Mouse (Mus musculus) heart, embryonic 16.5 days (tissue): Measurements from ENCODE around the gene Chrna9. TPM values are rescaled to one million over a fixed set of nuclear protein-coding genes. Genes with fewer than 3 reads are reported as not detected.

ENCODE experiments used
- ATAC-seq: fragments of 200-750 bp; cut with Nextera tagmentation; replicated peaks from 2 replicates; pipeline ENCODE4 v1.8.0; 2017; ENCODE audit warnings: moderate number of reproducible peaks; ENCODE audit not compliant: insufficient read depth, low FRiP score; ENCODE audit errors: extremely low read depth
- H3K27ac ChIP-seq: fragments of 300-500 bp; sonication (generic); 2 replicates; pipeline ENCODE4 v1.5.1; 2014; ENCODE audit warnings: mild to moderate bottlenecking, low read length, control low read depth, moderate library complexity
- H3K27me3 ChIP-seq: fragments of 300-500 bp; sonication (generic); 2 replicates; pipeline ENCODE4 v1.6.1; 2014; ENCODE audit warnings: low read length, mixed read lengths; ENCODE audit not compliant: control insufficient read depth, insufficient read depth
- H3K36me3 ChIP-seq: fragments of 300-500 bp; sonication (generic); 2 replicates; pipeline ENCODE4 v1.6.1; 2014; ENCODE audit not compliant: control insufficient read depth, insufficient read depth
- H3K4me1 ChIP-seq: fragments of 300-500 bp; sonication (generic); 2 replicates; pipeline ENCODE4 v1.6.1; 2014; ENCODE audit warnings: low read length, mixed read lengths; ENCODE audit not compliant: control insufficient read depth, insufficient read depth
- H3K4me2 ChIP-seq: fragments of 300-500 bp; sonication (generic); 2 replicates; pipeline ENCODE4 v1.6.1; 2014; ENCODE audit warnings: low read depth, mild to moderate bottlenecking, control low read depth, low read length
- H3K4me3 ChIP-seq: fragments of 300-500 bp; sonication (generic); 2 replicates; pipeline ENCODE4 v1.5.1; 2014; ENCODE audit warnings: mild to moderate bottlenecking, control low read depth, low read length
- H3K9ac ChIP-seq: fragments of 300-500 bp; sonication (generic); 2 replicates; pipeline ENCODE4 v1.6.1; 2014; ENCODE audit warnings: low read length, control low read depth
- H3K9me3 ChIP-seq: fragments of 300-500 bp; sonication (generic); replicated peaks from 2 replicates; pipeline ENCODE4 v1.6.1; 2016; ENCODE audit warnings: low read length; ENCODE audit not compliant: control insufficient read depth
- WGBS: fragments of 180-500 bp; shearing (Covaris S2); extraction: QIAGEN DNeasy Blood & Tissue Kit; methylation state at CpG from one replicate; pipeline ENCODE4 v1.1.7; 2014; 5-methylcytosine and 5-hydroxymethylcytosine counted together
- polyA plus RNA-seq: library from polyadenylated mRNA; unstranded; fragments of >200 nt; fragmentation: Nextera tagmentation; extraction: Ambion mirVana; gene quantifications from 2 replicates; pipeline ENCODE4 v1.2.1, GENCODE M21; 2015

Gene Chrna9
- polyA plus RNA-seq, 1 experiment from 2014 or later = 7.6 TPM

GRCm38 (mm10) chr5:65926666-65927065 is 8.1 kb upstream of the Chrna9 start:
- Histone ChIP-seq H3K4me2 (no peak overlapping the region), H3K9me3 (no peaks in the 10 kb centered on the region), H3K27ac (0 out of 2 replicates have a peak overlapping the region, but pooled peaks have one; percentile 16), H3K36me3 (no peaks in the 10 kb centered on the region), H3K4me3 (no peak overlapping the region), H3K4me1 (no peaks in the 10 kb centered on the region), H3K27me3 (no peaks in the 10 kb centered on the region), H3K9ac (no peak overlapping the region)
- 85% methylated on average over 6 of the region's 6 CpGs for whole genome bisulfite sequencing
- no peak for ATAC-seq

- peak; percentile 71 for ATAC-seq
These were observed 5.6 kb upstream of the Chrna9 start for GRCm38 (mm10) chr5:65929162-65929561.

GRCm38 (mm10) chr5:65930171-65930570 is 4.5 kb upstream of the Chrna9 start:
- Histone ChIP-seq H3K4me2 (no peak overlapping the region), H3K9ac (no peak overlapping the region), H3K4me3 (no peak overlapping the region), H3K9me3 (no peaks in the 10 kb centered on the region), H3K36me3 (no peaks in the 10 kb centered on the region), H3K27ac (0 out of 2 replicates have a peak overlapping the region, but pooled peaks have one; percentile 11), H3K4me1 (no peaks in the 10 kb centered on the region), H3K27me3 (no peaks in the 10 kb centered on the region)
- WGBS = 70% methylated on average over 4 of the region's 4 CpGs
- ATAC-seq = no peak

More at GRCm38 (mm10) chr5:65929162-65929561, 5.6 kb upstream of the Chrna9 start:
- Histone ChIP-seq H3K4me3 (no peak overlapping the region), H3K4me1 (no peaks in the 10 kb centered on the region), H3K27ac (no peak overlapping the region), H3K27me3 (no peaks in the 10 kb centered on the region), H3K36me3 (no peaks in the 10 kb centered on the region), H3K4me2 (no peak overlapping the region), H3K9me3 (no peaks in the 10 kb centered on the region), H3K9ac (no peak overlapping the region)
- WGBS = 68% methylated on average over 7 of the region's 7 CpGs

GRCm38 (mm10) chr5:65933258-65933657 is 1.5 kb upstream of the Chrna9 start:
- Histone ChIP-seq H3K27ac (no peak overlapping the region), H3K4me2 (no peak overlapping the region), H3K4me1 (peaks cover 8% of the 10 kb centered on the region; the same call in 1 of the 2 replicates), H3K36me3 (no peaks in the 10 kb centered on the region), H3K27me3 (no peaks in the 10 kb centered on the region), H3K9me3 (no peaks in the 10 kb centered on the region), H3K4me3 (no peak overlapping the region), H3K9ac (no peak overlapping the region)
- WGBS = 83% methylated on average over 4 of the region's 4 CpGs
- ATAC-seq = no peak

GRCm38 (mm10) chr5:65933764-65934163 is 957 bp upstream of the Chrna9 start:
- H3K27ac ChIP-seq = no peak overlapping the region
- no peak overlapping the region for H3K9ac ChIP-seq
- 79% methylated on average over 2 of the region's 2 CpGs for WGBS
- H3K36me3 ChIP-seq = no peaks in the 10 kb centered on the region
- H3K9me3 ChIP-seq = no peaks in the 10 kb centered on the region
- H3K4me1 ChIP-seq = peaks cover 8% of the 10 kb centered on the region; the same call in 1 of the 2 replicates
- ATAC-seq = no peak
- no peaks in the 10 kb centered on the region for H3K27me3 ChIP-seq
- H3K4me3 ChIP-seq = no peak overlapping the region
- H3K4me2 ChIP-seq = no peak overlapping the region

- Histone ChIP-seq H3K9ac (no peak overlapping the region; the same call in 1 of the 2 replicates), H3K9me3 (no peaks in the 10 kb centered on the region), H3K4me1 (peaks cover 8% of the 10 kb centered on the region; the same call in 1 of the 2 replicates), H3K4me2 (peak overlapping the region; percentile 49), H3K36me3 (no peaks in the 10 kb centered on the region), H3K27me3 (no peaks in the 10 kb centered on the region), H3K4me3 (peak overlapping the region; percentile 15; the same call in 1 of the 2 replicates), H3K27ac (0 out of 2 replicates have a peak overlapping the region, but pooled peaks have one; percentile 11)
- 35% methylated on average over 11 of the region's 11 CpGs for WGBS
- ATAC-seq = no peak
These were observed 2.4 kb downstream of the Chrna9 start for GRCm38 (mm10) chr5:65937011-65937726.

- peak; percentile 65 for ATAC-seq
- Histone ChIP-seq H3K36me3 (no peaks in the 10 kb centered on the region), H3K4me2 (no peak overlapping the region), H3K4me1 (peaks cover 8% of the 10 kb centered on the region; the same call in 1 of the 2 replicates), H3K27me3 (no peaks in the 10 kb centered on the region), H3K9ac (no peak overlapping the region), H3K4me3 (no peak overlapping the region), H3K9me3 (no peaks in the 10 kb centered on the region), H3K27ac (no peak overlapping the region)
- 55% methylated on average over 9 of the region's 9 CpGs for WGBS
These were observed 3.4 kb downstream of the Chrna9 start for GRCm38 (mm10) chr5:65937998-65938715.

GRCm38 (mm10) chr5:65941145-65941544 is 6.4 kb downstream of the Chrna9 start:
- no peak for ATAC-seq
- H3K4me3 ChIP-seq = no peak overlapping the region
- H3K9ac ChIP-seq = no peak overlapping the region
- H3K36me3 ChIP-seq = no peaks in the 10 kb centered on the region
- H3K9me3 ChIP-seq = no peaks in the 10 kb centered on the region
- no peak overlapping the region for H3K27ac ChIP-seq
- H3K27me3 ChIP-seq = no peaks in the 10 kb centered on the region
- H3K4me2 ChIP-seq = no peak overlapping the region
- H3K4me1 ChIP-seq = peaks cover 8% of the 10 kb centered on the region; the same call in 1 of the 2 replicates
- 62% methylated on average over 4 of the region's 4 CpGs for WGBS

- H3K4me1 ChIP-seq = no peaks in the 10 kb centered on the region
- no peak overlapping the region for H3K9ac ChIP-seq
- H3K4me2 ChIP-seq = no peak overlapping the region
- H3K27ac ChIP-seq = no peak overlapping the region
- no peak overlapping the region for H3K4me3 ChIP-seq
- WGBS = 64% methylated on average over 3 of the region's 3 CpGs
- no peaks in the 10 kb centered on the region for H3K36me3 ChIP-seq
- no peaks in the 10 kb centered on the region for H3K9me3 ChIP-seq
- ATAC-seq = no peak
- no peaks in the 10 kb centered on the region for H3K27me3 ChIP-seq
These were observed 15.1 kb downstream of the Chrna9 start for GRCm38 (mm10) chr5:65949822-65950221.
